Mouse (Mus musculus) midbrain, embryonic 13.5 days (tissue): ENCODE measurements around the gene Rhbdf1. TPM values are rescaled to one million over a fixed set of nuclear protein-coding genes. Genes with fewer than 3 reads are reported as not detected.

Source experiments
- ATAC-seq: fragments of 200-750 bp; cut with Nextera tagmentation; 2 replicates; pipeline ENCODE4 v1.8.0; 2017; ENCODE audit warnings: mild to moderate bottlenecking, moderate TSS enrichment, moderate library complexity
- H3K27ac ChIP-seq: fragments of 300-500 bp; sonication (generic); 2 replicates; pipeline ENCODE4 v1.5.1; 2015; ENCODE audit warnings: inconsistent platforms, mild to moderate bottlenecking, moderate library complexity
- H3K27me3 ChIP-seq: fragments of 300-500 bp; sonication (generic); 2 replicates; pipeline ENCODE4 v1.6.1; 2015; ENCODE audit warnings: mild to moderate bottlenecking, inconsistent platforms
- H3K36me3 ChIP-seq: fragments of 300-500 bp; sonication (generic); 2 replicates; pipeline ENCODE4 v1.6.1; 2015; ENCODE audit warnings: mild to moderate bottlenecking, inconsistent platforms
- H3K4me1 ChIP-seq: fragments of 300-500 bp; sonication (generic); replicated peaks from 2 replicates; pipeline ENCODE4 v1.6.1; 2015; ENCODE audit warnings: inconsistent platforms
- H3K4me2 ChIP-seq: fragments of 300-500 bp; sonication (generic); replicated peaks from 2 replicates; pipeline ENCODE4 v1.6.1; 2015; ENCODE audit warnings: moderate library complexity, mild to moderate bottlenecking, inconsistent platforms
- H3K4me3 ChIP-seq: fragments of 300-500 bp; sonication (generic); replicated peaks from 2 replicates; pipeline ENCODE4 v1.5.1; 2015; ENCODE audit warnings: mild to moderate bottlenecking, inconsistent platforms
- H3K9ac ChIP-seq: fragments of 300-500 bp; sonication (generic); replicated peaks from 2 replicates; pipeline ENCODE4 v1.6.1; 2015; ENCODE audit warnings: mild to moderate bottlenecking, inconsistent platforms
- H3K9me3 ChIP-seq: fragments of 300-500 bp; sonication (generic); 2 replicates; pipeline ENCODE4 v1.6.1; 2016; ENCODE audit warnings: mild to moderate bottlenecking, inconsistent platforms
- WGBS: fragments of 180-500 bp; shearing (Covaris S2); methylation state at CpG from one replicate; pipeline ENCODE4 v1.1.7; 2015; 5-methylcytosine and 5-hydroxymethylcytosine counted together
- polyA plus RNA-seq: library from polyadenylated mRNA; unstranded; fragments of >200 nt; fragmentation: Nextera tagmentation; extraction: Ambion mirVana; gene quantifications from 2 replicates; pipeline ENCODE4 v1.2.1, GENCODE M21; 2015

The Rhbdf1 gene
- polyA plus RNA-seq, 1 experiment from 2014 or later = 14.8 TPM

DNA sequence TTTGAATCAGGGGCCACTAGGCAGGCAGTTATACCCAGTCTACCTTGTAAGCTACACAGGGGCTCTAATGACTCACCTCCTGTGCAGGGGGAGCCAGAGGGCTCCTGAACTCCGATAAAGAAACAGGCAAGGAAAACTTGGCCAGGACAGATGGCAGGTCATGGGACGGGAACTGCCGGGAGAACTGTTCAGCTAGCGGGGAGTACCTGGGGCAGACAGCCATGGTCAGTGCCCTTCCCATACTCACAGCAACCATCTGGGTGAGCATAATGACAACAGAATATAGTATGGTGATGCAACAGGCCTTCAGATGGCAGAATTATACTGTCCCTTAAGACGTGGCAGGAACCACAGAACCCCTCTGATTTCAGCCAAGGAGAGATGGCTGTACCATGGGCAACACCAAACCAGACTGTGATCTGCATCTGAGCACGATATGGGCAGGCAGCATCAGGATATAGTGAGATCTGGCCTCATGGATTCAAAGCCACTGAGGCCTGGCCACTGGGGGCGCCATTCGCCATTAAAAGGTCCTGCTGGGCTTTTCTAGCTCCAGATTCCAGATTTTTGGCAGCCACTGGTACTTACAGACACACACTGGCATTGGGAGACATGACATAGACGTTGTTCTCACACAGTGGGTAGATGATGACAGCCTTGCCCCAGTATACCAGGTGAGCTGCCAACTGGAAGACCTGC is 14.8 kb upstream of the Rhbdf1 start:
- Histone ChIP-seq H3K4me2 (no peak overlapping the region), H3K9ac (no peak overlapping the region), H3K36me3 (peaks cover 59% of the 10 kb centered on the region), H3K27me3 (no peaks in the 10 kb centered on the region), H3K27ac (peak overlapping the region; percentile 72; the same call in 1 of the 2 replicates), H3K4me1 (peaks cover 23% of the 10 kb centered on the region), H3K9me3 (no peaks in the 10 kb centered on the region), H3K4me3 (no peak overlapping the region)
- no peak for ATAC-seq
- 61% methylated on average over 9 of the region's 9 CpGs for WGBS

DNA sequence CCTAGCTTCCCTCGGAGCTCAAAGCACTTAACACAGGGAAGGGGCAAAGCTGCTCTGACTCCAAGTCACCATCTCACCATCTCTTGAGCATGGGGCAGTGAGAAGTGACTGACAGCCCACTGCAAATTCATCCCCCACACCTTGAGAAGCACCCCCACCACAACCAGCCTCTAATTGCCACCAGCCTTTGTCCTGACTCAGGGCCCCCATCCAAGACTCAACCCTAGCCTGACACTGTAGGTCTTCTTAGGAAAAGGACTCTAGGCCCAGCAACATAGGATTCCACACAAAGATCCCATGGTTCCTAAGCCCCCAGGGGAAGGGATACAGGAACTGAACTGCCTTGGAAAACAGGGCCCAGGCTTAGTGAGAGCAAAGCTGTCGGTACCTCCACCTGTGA is 14.0 kb upstream of the Rhbdf1 start:
- Histone ChIP-seq H3K9ac (peak overlapping the region; percentile 24; the same call in 1 of the 2 replicates), H3K4me2 (no peak overlapping the region), H3K4me3 (no peak overlapping the region), H3K27ac (peak overlapping the region; percentile 72), H3K36me3 (peaks cover 59% of the 10 kb centered on the region), H3K27me3 (no peaks in the 10 kb centered on the region), H3K4me1 (peaks cover 23% of the 10 kb centered on the region), H3K9me3 (no peaks in the 10 kb centered on the region)
- 64% methylated on average over 2 of the region's 2 CpGs for WGBS
- ATAC-seq = 0 out of 2 replicates have a peak, but pooled peaks have one; percentile 10

DNA sequence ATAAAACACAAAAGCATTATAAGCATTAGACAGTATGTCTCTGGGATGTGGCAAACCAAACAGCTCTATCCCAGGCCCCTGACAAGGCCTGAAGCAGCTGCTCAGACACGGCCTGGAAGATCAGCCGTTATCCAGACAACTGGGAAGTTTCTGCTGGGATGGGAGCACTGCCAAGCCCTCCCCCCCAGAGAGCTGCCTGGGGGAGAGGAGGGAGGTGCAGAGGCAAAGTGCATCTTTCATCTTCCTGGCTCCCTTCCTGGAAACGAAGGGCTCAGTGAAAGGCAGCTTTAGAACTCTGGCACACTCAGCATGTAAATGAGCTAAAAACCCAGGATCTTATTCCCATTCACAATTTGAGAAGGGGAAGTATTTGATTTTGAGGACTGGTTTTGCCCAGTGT is 13.5 kb upstream of the Rhbdf1 start:
- peaks cover 23% of the 10 kb centered on the region for H3K4me1 ChIP-seq
- H3K4me3 ChIP-seq = no peak overlapping the region
- H3K27me3 ChIP-seq = no peaks in the 10 kb centered on the region
- H3K27ac ChIP-seq = peak overlapping the region; percentile 72; the same call in 1 of the 2 replicates
- H3K9ac ChIP-seq = 0 out of 2 replicates have a peak overlapping the region, but pooled peaks have one; percentile 24
- no peak overlapping the region for H3K4me2 ChIP-seq
- peak; percentile 57; the same call in 1 of the 2 replicates for ATAC-seq
- WGBS = 38% methylated on average over 3 of the region's 3 CpGs
- H3K9me3 ChIP-seq = no peaks in the 10 kb centered on the region
- peaks cover 59% of the 10 kb centered on the region for H3K36me3 ChIP-seq

DNA sequence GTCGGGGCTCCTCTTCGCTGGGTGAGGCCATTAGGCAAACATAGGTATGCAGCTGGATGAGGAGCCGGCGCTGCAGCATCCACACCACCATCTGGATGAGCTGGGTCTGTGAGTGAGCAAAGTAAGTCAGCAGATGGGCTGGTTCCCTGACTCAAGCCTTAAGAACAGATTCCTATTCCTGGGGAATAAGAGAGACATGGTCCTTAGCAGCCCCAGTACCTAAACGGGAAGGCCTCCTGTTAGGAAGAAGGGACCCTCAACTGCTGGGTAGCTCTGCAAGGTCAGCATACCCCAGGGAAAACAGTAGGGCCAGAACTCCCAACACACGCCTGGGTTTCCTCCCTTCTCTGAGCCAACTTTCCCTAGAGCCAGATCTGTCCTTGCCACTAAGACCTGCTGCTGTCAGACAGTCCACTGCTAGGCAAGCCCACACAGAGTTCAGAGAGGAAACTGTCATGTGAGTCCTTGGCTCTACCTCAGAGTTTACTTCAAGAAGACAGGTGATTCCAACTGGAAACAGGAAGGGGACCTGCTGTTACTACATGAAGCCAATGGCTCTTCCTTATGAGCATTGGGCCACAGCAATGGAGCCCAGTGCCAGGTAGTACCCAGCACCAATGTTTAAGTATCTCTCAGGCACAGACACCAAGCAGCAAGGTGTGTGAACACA is 12.9 kb upstream of the Rhbdf1 start:
- Histone ChIP-seq H3K4me3 (no peak overlapping the region), H3K9ac (no peak overlapping the region), H3K36me3 (peaks cover 59% of the 10 kb centered on the region), H3K4me1 (peaks cover 23% of the 10 kb centered on the region), H3K9me3 (no peaks in the 10 kb centered on the region), H3K27ac (peak overlapping the region; percentile 72; the same call in 1 of the 2 replicates), H3K4me2 (no peak overlapping the region), H3K27me3 (no peaks in the 10 kb centered on the region)
- WGBS = 89% methylated on average over 6 of the region's 6 CpGs
- no peak for ATAC-seq

DNA sequence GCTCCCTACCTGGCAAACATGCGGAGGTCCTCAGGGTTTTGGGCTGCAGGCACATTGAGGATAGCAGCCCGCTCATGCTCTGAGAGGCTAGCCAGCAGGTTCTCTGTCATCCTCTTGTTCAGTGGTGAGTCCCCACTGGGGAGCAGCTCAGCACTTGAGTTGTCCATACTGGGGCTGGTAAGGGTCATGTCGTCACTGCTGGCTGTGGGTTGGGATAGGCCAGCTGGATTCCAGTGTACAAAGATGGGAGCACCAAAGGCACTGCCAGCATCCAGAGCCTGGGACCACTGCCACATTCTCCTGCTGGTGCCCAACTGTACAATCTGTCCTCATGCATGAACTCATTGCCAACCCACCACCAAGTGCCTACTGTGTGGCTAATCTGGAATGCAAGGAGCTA is 11.8 kb upstream of the Rhbdf1 start:
- 95% methylated on average over 3 of the region's 3 CpGs for WGBS
- Histone ChIP-seq H3K36me3 (peaks cover 62% of the 10 kb centered on the region), H3K4me1 (peaks cover 23% of the 10 kb centered on the region)

DNA sequence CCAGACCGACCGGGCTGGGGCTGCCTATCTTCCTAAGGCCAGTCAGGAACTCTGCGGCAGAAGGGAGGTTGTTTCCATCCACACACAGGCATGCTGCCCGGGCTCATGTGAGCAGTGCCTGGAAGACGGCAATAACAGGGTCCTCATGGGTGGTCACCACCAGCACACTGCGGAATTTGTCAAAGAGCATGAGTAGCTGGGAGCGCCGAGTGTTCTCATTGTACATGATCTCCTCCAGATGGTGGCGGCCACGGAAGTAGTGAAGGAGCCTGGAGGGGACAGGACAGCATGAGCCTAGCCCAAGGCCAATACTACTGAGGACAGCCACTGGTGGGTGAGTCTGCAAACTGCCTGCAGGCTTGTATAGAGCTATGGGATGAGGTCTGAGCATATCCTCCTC is 10.7 kb upstream of the Rhbdf1 start:
- Histone ChIP-seq H3K4me3 (no peak overlapping the region), H3K9ac (no peak overlapping the region), H3K27me3 (no peaks in the 10 kb centered on the region), H3K36me3 (peaks cover 65% of the 10 kb centered on the region), H3K27ac (no peak overlapping the region), H3K9me3 (no peaks in the 10 kb centered on the region), H3K4me2 (no peak overlapping the region), H3K4me1 (peaks cover 23% of the 10 kb centered on the region)
- WGBS = 83% methylated on average over 10 of the region's 10 CpGs
- ATAC-seq = no peak; the same call in 1 of the 2 replicates

More for the DNA sequence above, 11.8 kb upstream of the Rhbdf1 start:
- Histone ChIP-seq H3K27me3 (no peaks in the 10 kb centered on the region), H3K9ac (no peak overlapping the region), H3K4me3 (no peak overlapping the region), H3K4me2 (no peak overlapping the region), H3K9me3 (no peaks in the 10 kb centered on the region), H3K27ac (no peak overlapping the region)
- ATAC-seq = no peak

- peaks cover 26% of the 10 kb centered on the region for H3K4me1 ChIP-seq
- 96% methylated on average over 2 of the region's 2 CpGs for WGBS
- H3K9ac ChIP-seq = no peak overlapping the region
- no peak overlapping the region for H3K4me3 ChIP-seq
- ATAC-seq = no peak
- H3K9me3 ChIP-seq = no peaks in the 10 kb centered on the region
- H3K4me2 ChIP-seq = no peak overlapping the region
- H3K36me3 ChIP-seq = peaks cover 65% of the 10 kb centered on the region
- H3K27ac ChIP-seq = no peak overlapping the region
- no peaks in the 10 kb centered on the region for H3K27me3 ChIP-seq
Measured at GRCm38 (mm10) chr11:32231125-32231524, 9.0 kb upstream of the Rhbdf1 start.

- no peaks in the 10 kb centered on the region for H3K27me3 ChIP-seq
- no peak overlapping the region for H3K4me2 ChIP-seq
- no peak overlapping the region for H3K4me3 ChIP-seq
- H3K9ac ChIP-seq = no peak overlapping the region
- no peak for ATAC-seq
- H3K9me3 ChIP-seq = no peaks in the 10 kb centered on the region
- peaks cover 65% of the 10 kb centered on the region for H3K36me3 ChIP-seq
- 86% methylated on average over 4 of the region's 4 CpGs for WGBS
- H3K4me1 ChIP-seq = peaks cover 19% of the 10 kb centered on the region
- no peak overlapping the region for H3K27ac ChIP-seq
Measured at GRCm38 (mm10) chr11:32230220-32230619, 8.1 kb upstream of the Rhbdf1 start.

GRCm38 (mm10) chr11:32228292-32228845 is 6.3 kb upstream of the Rhbdf1 start:
- H3K4me1 ChIP-seq = peaks cover 12% of the 10 kb centered on the region
- peaks cover 16% of the 10 kb centered on the region for H3K27me3 ChIP-seq
- no peak for ATAC-seq
- no peak overlapping the region for H3K4me2 ChIP-seq
- H3K9ac ChIP-seq = no peak overlapping the region
- H3K36me3 ChIP-seq = peaks cover 48% of the 10 kb centered on the region
- 94% methylated on average over 3 of the region's 3 CpGs for WGBS
- no peak overlapping the region for H3K27ac ChIP-seq
- no peaks in the 10 kb centered on the region for H3K9me3 ChIP-seq
- H3K4me3 ChIP-seq = no peak overlapping the region

DNA sequence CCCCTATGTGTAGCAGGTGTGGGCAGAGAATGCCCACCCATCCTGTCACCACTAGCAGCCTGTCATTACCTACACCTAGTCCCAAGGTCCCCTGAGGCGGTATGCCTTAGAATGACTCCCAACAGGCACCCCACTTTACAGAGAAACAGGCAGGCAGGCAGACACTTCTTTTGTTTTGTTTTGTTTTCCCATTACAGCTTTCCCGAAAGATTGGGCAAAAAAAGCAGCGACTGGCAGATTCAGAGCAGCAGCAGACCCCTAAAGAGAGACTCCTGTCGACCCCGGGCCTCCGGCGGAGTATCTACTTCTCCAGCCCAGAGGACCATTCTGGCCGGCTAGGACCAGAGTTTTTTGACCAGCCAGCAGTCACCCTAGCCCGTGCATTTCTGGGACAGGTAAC is 5.5 kb upstream of the Rhbdf1 start:
- ATAC-seq = no peak
- Histone ChIP-seq H3K4me3 (no peak overlapping the region), H3K27ac (no peak overlapping the region), H3K9ac (peak overlapping the region; percentile 86), H3K4me1 (peaks cover 18% of the 10 kb centered on the region), H3K4me2 (peak overlapping the region; percentile 71), H3K27me3 (peaks cover 24% of the 10 kb centered on the region), H3K9me3 (no peaks in the 10 kb centered on the region), H3K36me3 (peaks cover 39% of the 10 kb centered on the region)
- 88% methylated on average over 9 of the region's 9 CpGs for WGBS

DNA sequence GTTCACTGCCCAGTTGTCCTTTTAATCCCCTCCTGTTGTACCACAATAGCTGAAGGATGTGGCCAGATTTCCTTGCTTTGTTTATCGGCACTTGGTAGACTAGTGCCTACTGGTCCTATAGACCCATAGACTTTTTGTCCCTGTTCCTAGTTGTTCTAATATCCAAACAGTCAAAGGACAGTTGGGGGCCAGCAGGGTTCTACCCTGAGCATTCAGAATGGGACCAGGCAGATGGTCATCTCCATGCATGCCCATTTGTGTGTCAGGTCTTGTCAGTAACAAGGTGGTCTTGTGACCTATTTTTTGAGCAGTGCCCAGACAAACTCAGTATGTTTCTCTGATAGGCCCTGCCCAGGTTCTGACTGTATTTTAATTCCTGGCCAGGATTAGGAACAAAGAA is 4.9 kb upstream of the Rhbdf1 start:
- Histone ChIP-seq H3K27me3 (peaks cover 29% of the 10 kb centered on the region), H3K9ac (peak overlapping the region; percentile 86), H3K9me3 (no peaks in the 10 kb centered on the region), H3K36me3 (peaks cover 34% of the 10 kb centered on the region), H3K4me3 (peak overlapping the region; percentile 70), H3K4me1 (peaks cover 23% of the 10 kb centered on the region), H3K4me2 (peak overlapping the region; percentile 71), H3K27ac (peak overlapping the region; percentile 65; the same call in 1 of the 2 replicates)
- no peak for ATAC-seq
- WGBS = 28% methylated on average over 1 of the region's 1 CpGs
